Mouse (Mus musculus) hindbrain, embryonic 14.5 days (tissue): ENCODE data around the gene Focad. TPM values are rescaled to one million over a fixed set of nuclear protein-coding genes. Genes with fewer than 3 reads are reported as not detected.

ENCODE experiments used
- ATAC-seq: fragments of 200-750 bp; cut with Nextera tagmentation; 2 replicates; pipeline ENCODE4 v1.8.0; 2017; ENCODE audit warnings: moderate number of reproducible peaks, mild to moderate bottlenecking, moderate TSS enrichment, moderate library complexity; ENCODE audit not compliant: low FRiP score
- DNase-seq: peaks from one replicate; pipeline ENCODE4 v3.0.0-alpha.2; 2015; ENCODE audit warnings: low spot score
- H3K27ac ChIP-seq: fragments of 300-500 bp; sonication (generic); 2 replicates; pipeline ENCODE4 v1.5.1; 2014; ENCODE audit warnings: mild to moderate bottlenecking, moderate library complexity
- H3K27me3 ChIP-seq: fragments of 300-500 bp; sonication (generic); 2 replicates; pipeline ENCODE4 v1.6.1; 2014; ENCODE audit warnings: mild to moderate bottlenecking, low read length, mixed read lengths; ENCODE audit not compliant: control insufficient read depth, insufficient read depth
- H3K36me3 ChIP-seq: fragments of 300-500 bp; sonication (generic); replicated peaks from 2 replicates; pipeline ENCODE4 v1.6.1; 2014; ENCODE audit not compliant: control insufficient read depth, insufficient read depth
- H3K4me1 ChIP-seq: fragments of 300-500 bp; sonication (generic); replicated peaks from 2 replicates; pipeline ENCODE4 v1.6.1; 2014; ENCODE audit warnings: antibody characterized with exemption, low read length, mixed read lengths; ENCODE audit not compliant: control insufficient read depth, insufficient read depth
- H3K4me2 ChIP-seq: fragments of 300-500 bp; sonication (generic); replicated peaks from 2 replicates; pipeline ENCODE4 v1.6.1; 2014; ENCODE audit warnings: mild to moderate bottlenecking, moderate library complexity
- H3K4me3 ChIP-seq: fragments of 300-500 bp; sonication (generic); replicated peaks from 2 replicates; pipeline ENCODE4 v1.5.1; 2014; ENCODE audit warnings: mild to moderate bottlenecking, low read length
- H3K9ac ChIP-seq: fragments of 300-500 bp; sonication (generic); 2 replicates; pipeline ENCODE4 v1.6.1; 2014
- H3K9me3 ChIP-seq: fragments of 300-500 bp; sonication (generic); 2 replicates; pipeline ENCODE4 v1.6.1; 2016; ENCODE audit warnings: low read length; ENCODE audit not compliant: control insufficient read depth
- WGBS: fragments of 180-500 bp; shearing (Covaris S2); extraction: QIAGEN DNeasy Blood & Tissue Kit; methylation state at CpG from one replicate; pipeline ENCODE4 v1.1.7; 2014; 5-methylcytosine and 5-hydroxymethylcytosine counted together
- polyA plus RNA-seq: library from polyadenylated mRNA; unstranded; fragments of >200 nt; fragmentation: Nextera tagmentation; extraction: Ambion mirVana; gene quantifications from 2 replicates; pipeline ENCODE4 v1.2.1, GENCODE M21; 2014

The Focad gene
- polyA plus RNA-seq, 1 experiment from 2014 or later, result 15.2 TPM

GRCm38 (mm10) chr4:88245494-88245893, 151.1 kb downstream of the Focad start:
- Histone ChIP-seq H3K4me2 (no peak overlapping the region), H3K9ac (no peak overlapping the region), H3K4me1 (no peaks in the 10 kb centered on the region), H3K4me3 (no peak overlapping the region), H3K27ac (no peak overlapping the region), H3K27me3 (no peaks in the 10 kb centered on the region), H3K36me3 (no peaks in the 10 kb centered on the region), H3K9me3 (no peaks in the 10 kb centered on the region)
- no peak for DNase-seq
- ATAC-seq, result no peak
- WGBS, result 76% methylated on average over 4 of the region's 4 CpGs

- whole genome bisulfite sequencing, result 89% methylated on average over 5 of the region's 5 CpGs
- ATAC-seq, result no peak
Measured at GRCm38 (mm10) chr4:88261349-88261748, 166.9 kb downstream of the Focad start.

GRCm38 (mm10) chr4:88264536-88264935, 170.1 kb downstream of the Focad start:
- H3K4me2 ChIP-seq, result no peak overlapping the region
- H3K27ac ChIP-seq, result peak overlapping the region; percentile 32; the same call in 1 of the 2 replicates
- WGBS, result 60% methylated on average over 1 of the region's 1 CpGs
- no peaks in the 10 kb centered on the region for H3K36me3 ChIP-seq
- no peaks in the 10 kb centered on the region for H3K27me3 ChIP-seq
- no peak overlapping the region for H3K9ac ChIP-seq
- DNase-seq (no peak), ATAC-seq (no peak)
- no peak overlapping the region for H3K4me3 ChIP-seq
- no peaks in the 10 kb centered on the region for H3K9me3 ChIP-seq
- peaks cover 10% of the 10 kb centered on the region; the same call in 1 of the 2 replicates for H3K4me1 ChIP-seq

More at GRCm38 (mm10) chr4:88261349-88261748, 166.9 kb downstream of the Focad start:
- no peak overlapping the region for H3K9ac ChIP-seq
- no peak for DNase-seq
- no peaks in the 10 kb centered on the region for H3K36me3 ChIP-seq
- H3K27ac ChIP-seq, result no peak overlapping the region
- H3K9me3 ChIP-seq, result no peaks in the 10 kb centered on the region
- H3K4me1 ChIP-seq, result peaks cover 10% of the 10 kb centered on the region; the same call in 1 of the 2 replicates
- H3K4me2 ChIP-seq, result no peak overlapping the region
- H3K27me3 ChIP-seq, result no peaks in the 10 kb centered on the region
- no peak overlapping the region for H3K4me3 ChIP-seq

- Histone ChIP-seq H3K36me3 (no peaks in the 10 kb centered on the region), H3K4me2 (no peak overlapping the region), H3K4me3 (no peak overlapping the region), H3K27me3 (no peaks in the 10 kb centered on the region), H3K9ac (no peak overlapping the region), H3K27ac (no peak overlapping the region), H3K9me3 (no peaks in the 10 kb centered on the region), H3K4me1 (no peaks in the 10 kb centered on the region)
- DNase-seq (no peak), ATAC-seq (no peak)
- 81% methylated on average over 7 of the region's 7 CpGs for WGBS
Measured at GRCm38 (mm10) chr4:88270408-88271067, 176.1 kb downstream of the Focad start.

GRCm38 (mm10) chr4:88275571-88276041, 181.2 kb downstream of the Focad start:
- H3K4me3 ChIP-seq, result no peak overlapping the region

GRCm38 (mm10) chr4:88276058-88276734, 181.8 kb downstream of the Focad start:
- 79% methylated on average over 4 of the region's 4 CpGs for WGBS
- H3K4me1 ChIP-seq, result no peaks in the 10 kb centered on the region

More at GRCm38 (mm10) chr4:88275571-88276041, 181.2 kb downstream of the Focad start:
- H3K4me1 ChIP-seq, result no peaks in the 10 kb centered on the region
- peak overlapping the region; percentile 46; the same call in 1 of the 2 replicates for H3K27ac ChIP-seq
- no peak overlapping the region for H3K9ac ChIP-seq
- no peaks in the 10 kb centered on the region for H3K9me3 ChIP-seq
- H3K4me2 ChIP-seq, result no peak overlapping the region
- ATAC-seq, result no peak
- no peaks in the 10 kb centered on the region for H3K36me3 ChIP-seq
- DNase-seq, result no peak
- no peaks in the 10 kb centered on the region for H3K27me3 ChIP-seq
- WGBS, result 69% methylated on average over 6 of the region's 6 CpGs

GRCm38 (mm10) chr4:88278524-88278923, 184.1 kb downstream of the Focad start:
- DNase-seq, result no peak

More at GRCm38 (mm10) chr4:88276058-88276734, 181.8 kb downstream of the Focad start:
- Histone ChIP-seq H3K27ac (no peak overlapping the region; the same call in 1 of the 2 replicates), H3K4me2 (no peak overlapping the region), H3K27me3 (no peaks in the 10 kb centered on the region), H3K36me3 (no peaks in the 10 kb centered on the region), H3K4me3 (no peak overlapping the region), H3K9ac (no peak overlapping the region), H3K9me3 (no peaks in the 10 kb centered on the region)
- DNase-seq (no peak), ATAC-seq (no peak)

GRCm38 (mm10) chr4:88280536-88280935, 186.1 kb downstream of the Focad start:
- DNase-seq (no peak), ATAC-seq (no peak)
- Histone ChIP-seq H3K9me3 (no peaks in the 10 kb centered on the region), H3K27me3 (no peaks in the 10 kb centered on the region), H3K36me3 (no peaks in the 10 kb centered on the region), H3K4me3 (no peak overlapping the region), H3K4me2 (no peak overlapping the region), H3K4me1 (no peaks in the 10 kb centered on the region), H3K27ac (no peak overlapping the region), H3K9ac (no peak overlapping the region)
- 95% methylated on average over 2 of the region's 2 CpGs for WGBS

More at GRCm38 (mm10) chr4:88278524-88278923, 184.1 kb downstream of the Focad start:
- Histone ChIP-seq H3K36me3 (no peaks in the 10 kb centered on the region), H3K27me3 (no peaks in the 10 kb centered on the region), H3K4me3 (no peak overlapping the region), H3K27ac (no peak overlapping the region), H3K9me3 (no peaks in the 10 kb centered on the region), H3K4me2 (no peak overlapping the region), H3K9ac (no peak overlapping the region), H3K4me1 (no peaks in the 10 kb centered on the region)
- no peak for ATAC-seq
- WGBS, result 90% methylated on average over 2 of the region's 2 CpGs

GRCm38 (mm10) chr4:88295537-88295936, 201.1 kb downstream of the Focad start:
- no peaks in the 10 kb centered on the region for H3K36me3 ChIP-seq
- no peaks in the 10 kb centered on the region for H3K9me3 ChIP-seq
- H3K4me1 ChIP-seq, result 0 out of 2 replicates have a peak, but pooled peaks cover 5% of the 10 kb centered on the region
- DNase-seq (peak; percentile 39), ATAC-seq (no peak)
- 64% methylated on average over 6 of the region's 6 CpGs for WGBS
- H3K4me3 ChIP-seq, result no peak overlapping the region
- H3K27ac ChIP-seq, result no peak overlapping the region
- no peaks in the 10 kb centered on the region for H3K27me3 ChIP-seq
- no peak overlapping the region for H3K4me2 ChIP-seq
- no peak overlapping the region for H3K9ac ChIP-seq
